Mouse (Mus musculus) layer of hippocampus, adult 8-10 months (tissue): ENCODE measurements around the gene Hoxd9. TPM values are rescaled to one million over a fixed set of nuclear protein-coding genes. Genes with fewer than 3 reads are reported as not detected.

Source experiments
- DNase-seq, 2 experiments: peaks; one replicate each; pipeline ENCODE4 v3.0.0; 2022; ENCODE audit warnings: low spot score in 2 of 2
- total RNA-seq, 4 experiments: library from RNA; stranded (reverse); gene quantifications; 2 replicates each; pipeline ENCODE4 v1.2.4; 2022

Hoxd9 gene
- total RNA-seq, 4 experiments from 2014 or later: not detected

DNA sequence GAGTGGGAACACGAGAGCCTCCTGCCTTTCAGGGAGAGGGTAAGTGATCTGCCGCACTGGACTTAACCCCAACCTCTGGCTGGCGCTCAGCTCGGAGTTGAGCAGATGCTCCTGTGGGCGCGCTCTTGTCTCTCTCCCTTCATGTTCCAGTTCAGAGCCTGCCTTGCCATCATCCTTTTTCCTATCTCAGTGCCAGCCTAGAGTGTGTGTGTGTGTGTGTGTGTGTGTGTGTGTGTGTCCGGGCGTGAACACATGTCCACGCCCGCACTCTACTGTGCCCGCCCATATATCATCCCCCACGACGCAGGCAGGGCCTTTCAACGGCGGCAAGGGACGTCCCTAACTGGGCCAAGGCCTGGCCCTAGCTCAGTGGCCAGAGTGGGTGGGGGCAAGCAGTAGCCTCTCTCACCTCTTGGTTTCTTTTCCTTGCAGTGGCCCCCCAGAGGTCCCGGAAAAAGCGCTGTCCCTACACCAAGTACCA, 14.0 kb upstream of the Hoxd9 start:
- no peak for DNase-seq

DNA sequence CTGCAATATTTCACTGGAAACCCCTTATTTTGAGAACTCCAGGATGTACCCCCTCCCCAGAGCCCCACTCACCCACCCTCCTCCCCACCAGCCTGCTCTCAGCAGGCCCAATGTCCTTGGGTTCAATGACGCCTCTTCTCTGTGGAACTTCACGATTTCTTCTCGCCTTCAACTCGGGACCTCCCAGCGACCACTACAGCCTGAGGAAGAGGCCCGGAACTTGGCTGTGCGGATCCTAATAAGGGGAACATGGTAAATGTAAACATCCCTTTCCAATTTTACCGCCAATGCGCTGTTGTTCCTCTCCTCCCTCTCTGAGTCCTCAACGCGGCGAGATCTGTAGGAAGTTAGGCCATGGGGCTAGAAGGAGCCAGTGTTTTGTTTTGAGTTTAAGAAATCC, 13.4 kb upstream of the Hoxd9 start:
- no peak for DNase-seq

DNA sequence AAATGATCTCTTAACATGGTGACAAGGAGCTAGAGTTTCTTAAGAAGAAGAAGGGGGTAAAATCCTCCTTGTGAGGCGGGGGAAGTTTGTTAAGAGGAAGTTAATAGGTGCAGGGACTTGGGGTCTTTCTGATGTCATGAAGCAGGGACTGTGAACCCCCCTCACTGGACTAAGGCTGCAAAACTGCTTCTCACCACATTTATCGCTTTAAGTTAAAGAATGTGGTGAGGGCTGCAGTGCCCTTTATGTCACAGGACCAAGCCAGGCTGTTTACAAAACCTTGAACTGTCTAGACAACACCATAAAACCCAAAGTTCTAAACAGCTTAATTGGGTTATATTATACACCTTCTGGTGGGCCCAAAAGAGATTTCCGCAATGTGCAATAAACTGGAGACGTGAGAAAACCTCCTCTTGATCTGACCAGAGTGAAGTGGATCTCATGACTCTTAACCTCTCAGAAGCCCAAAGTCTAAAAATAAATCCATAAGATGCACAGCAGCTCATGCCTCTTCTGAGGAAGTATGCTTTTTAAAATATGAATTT, 12.4 kb upstream of the Hoxd9 start:
- DNase-seq: no peak

DNA sequence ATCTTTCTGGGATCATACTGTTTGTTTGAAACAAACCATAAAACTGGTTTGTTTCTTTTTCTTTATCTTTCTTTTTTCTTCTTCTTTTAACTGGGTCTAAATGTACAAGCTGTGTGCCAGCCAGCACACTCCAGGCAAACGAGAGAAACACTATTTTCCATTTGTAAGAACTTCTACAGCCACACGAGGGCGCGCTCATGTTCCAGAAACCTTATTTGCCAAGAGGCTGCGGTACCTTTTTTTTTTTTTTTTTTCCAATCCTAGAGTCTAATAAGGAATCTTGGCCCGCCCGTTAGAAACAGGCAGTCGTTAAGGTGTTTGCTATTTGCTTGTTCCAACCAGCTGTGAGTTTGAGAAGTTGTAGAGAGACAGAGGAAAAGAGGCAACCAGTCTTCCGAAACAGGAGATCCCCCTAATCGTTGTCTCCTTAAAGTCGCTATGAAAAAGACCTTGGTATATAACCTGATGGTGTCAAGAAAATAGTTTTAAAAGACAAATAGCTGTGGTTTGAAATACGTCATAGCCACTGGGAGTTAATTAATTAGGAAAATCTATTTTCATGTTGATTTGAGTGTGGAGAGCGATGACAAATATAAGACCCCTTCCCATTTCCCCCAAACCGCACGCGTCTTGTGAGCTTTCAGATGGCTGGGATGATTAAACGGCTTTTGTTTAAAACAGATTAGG, 11.1 kb upstream of the Hoxd9 start:
- DNase-seq: no peak

DNA sequence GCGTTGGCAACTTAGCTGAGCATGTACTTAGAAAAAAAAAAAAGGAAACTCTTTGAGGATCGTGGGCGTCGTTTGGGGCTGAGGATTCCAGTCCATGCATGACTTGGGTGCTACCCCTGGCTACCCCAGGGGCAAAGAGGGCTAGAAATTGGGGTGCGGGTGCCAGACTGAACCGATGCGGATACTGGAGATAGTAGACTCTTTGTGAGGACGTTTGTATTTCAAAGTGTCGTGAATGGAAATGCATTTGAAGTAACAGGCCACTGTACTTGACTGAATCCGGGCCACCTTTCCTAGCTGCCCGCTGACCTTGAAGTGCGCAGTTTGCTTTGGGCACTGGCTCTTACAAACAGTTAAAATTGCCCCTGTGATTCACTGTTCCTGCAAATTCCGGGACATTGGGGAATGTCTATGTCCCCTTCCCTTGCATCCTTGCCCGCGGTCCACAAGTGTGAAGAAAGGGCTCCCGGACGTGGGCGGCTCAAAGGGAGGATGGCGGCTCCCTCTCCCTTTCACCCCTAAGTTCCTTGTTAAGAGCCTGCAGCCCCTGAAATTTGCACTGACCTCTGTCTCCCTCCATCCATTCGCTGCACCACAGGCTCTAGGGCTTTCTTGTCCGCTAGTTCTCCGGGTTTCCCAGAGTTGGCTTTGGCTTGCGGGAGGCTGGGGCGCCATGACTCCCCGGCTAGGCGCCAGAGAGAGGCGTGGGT, 10.4 kb upstream of the Hoxd9 start:
- no peak for DNase-seq

DNA sequence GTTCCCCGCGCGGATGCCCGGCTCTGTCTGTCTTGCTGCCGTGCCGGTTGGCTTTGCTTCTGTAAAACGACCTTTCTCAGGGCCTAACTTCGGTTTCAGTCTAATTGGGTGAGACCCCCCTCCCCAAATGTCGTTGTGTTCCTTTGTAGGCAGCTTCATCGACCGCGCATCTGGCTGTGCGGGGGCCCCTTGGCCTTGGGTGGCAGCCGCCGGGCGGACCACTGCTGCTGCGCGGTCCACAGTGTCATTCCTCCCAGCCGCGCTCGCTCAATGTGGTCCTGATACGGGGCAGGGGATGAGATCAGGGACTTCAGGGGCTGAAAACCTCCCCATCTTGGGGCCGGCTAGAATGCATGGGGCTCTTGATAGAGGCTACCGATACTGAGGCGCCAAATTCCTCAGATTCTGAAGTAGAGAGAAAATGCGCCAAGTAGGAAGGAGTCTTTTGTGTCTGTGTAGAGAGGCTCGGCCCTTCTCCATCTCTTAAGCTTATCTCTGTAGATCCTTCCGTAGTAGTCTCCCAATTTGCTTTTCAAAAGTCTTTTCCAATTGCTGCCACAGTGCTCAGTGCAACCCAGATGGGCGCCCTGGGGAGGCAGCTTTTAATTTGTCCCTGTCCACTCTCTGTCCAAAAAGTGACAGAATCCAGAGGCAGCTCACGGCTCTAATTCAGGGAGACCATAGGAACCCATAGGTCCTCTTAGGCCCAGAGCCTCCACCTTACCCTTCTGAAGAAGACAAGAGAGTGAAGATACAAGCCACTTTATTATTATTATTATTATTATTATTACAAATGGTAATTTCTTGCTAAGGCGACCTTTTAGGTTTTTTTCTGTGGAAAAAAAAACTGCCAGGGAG, 9.6 kb upstream of the Hoxd9 start:
- no peak for DNase-seq

DNA sequence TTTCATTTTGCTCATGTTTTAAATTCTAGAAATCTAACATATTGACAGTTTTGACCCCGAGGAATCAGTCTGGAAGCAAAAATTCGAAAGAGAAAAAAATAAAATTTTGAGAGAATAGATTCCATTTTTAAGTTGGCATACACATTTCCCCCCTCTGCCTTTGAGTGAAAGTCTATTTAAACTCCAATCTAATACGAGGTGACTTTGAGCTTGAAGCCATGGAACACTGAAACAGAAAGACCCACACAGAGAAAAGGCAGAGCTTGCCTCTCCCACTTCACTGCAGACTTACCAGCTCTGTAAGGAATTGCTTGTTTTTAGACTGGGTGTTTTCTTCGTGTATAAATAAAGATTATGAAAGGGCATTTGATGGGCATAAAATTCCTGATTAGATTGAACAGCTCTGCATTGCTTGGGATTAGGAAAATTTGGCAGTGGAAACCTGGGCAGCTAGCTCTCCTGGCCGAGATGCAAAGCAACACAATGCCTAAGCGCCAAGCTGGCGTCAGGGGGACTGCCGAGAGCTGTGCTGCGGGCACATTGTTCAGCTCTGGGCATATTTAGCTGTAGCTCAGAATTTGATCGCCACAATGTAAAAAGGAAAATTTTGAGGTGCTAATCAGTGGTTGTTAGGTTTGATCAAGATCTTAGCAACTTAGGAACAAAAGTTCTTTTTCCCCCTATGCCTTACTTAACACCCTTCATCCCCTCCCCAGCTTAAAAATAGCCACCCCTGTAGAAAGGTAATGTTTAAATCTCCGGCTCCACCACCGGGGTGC, 8.5 kb upstream of the Hoxd9 start:
- no peak for DNase-seq

DNA sequence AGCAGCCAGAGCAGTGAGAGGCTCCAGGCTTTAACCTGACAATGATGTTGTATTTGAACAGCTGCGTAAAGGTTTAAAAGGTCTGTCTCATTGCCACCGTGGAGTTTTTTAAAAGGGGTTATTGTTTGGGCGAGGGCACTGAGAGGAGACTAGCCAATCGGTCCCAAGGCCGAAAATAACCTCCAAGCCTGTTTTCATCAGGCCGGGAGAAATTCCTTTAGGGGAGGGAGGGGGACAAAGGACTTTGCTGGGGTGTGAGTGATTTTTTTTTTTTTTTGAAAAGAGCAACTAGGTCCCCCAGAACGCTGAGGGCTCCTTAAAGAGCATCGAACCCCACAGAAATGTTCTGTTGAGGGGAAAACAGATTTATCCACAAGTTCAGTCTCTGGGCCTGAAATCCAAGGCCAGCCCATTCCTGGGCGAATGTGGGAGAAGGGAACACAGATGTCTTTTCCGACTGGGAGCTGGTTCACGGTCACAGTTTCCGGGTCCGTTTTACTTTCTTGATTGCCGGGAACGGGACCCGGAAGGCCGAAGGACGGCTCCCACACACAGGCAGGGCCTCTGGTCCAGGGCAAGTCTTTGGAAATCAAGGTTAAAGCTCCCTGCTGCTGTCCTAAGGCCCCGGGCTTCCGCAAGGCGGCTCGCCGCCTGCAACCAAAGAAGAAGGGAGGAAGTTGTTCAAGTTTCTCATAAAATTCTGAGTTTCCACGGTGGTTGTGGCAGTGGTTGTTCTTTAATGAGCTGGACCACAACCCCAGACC, 7.8 kb upstream of the Hoxd9 start:
- DNase-seq: no peak

DNA sequence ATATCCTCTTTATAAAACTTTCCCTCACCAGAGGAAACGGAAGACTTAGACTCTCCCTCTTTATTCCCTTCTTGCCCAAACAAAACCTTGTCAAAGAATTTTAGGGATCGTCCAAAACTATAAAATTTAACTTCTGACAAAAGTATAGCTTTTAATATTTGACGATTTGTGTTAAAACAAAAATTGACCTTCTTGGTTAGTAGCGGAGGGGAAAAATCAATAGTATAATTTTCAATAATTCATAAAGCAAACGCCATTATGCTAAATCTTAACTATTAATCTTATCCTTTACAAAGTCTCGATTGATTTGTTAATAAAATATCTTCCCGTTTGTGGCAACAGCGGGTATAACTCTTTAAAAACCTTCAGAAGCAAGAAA, 7.2 kb upstream of the Hoxd9 start:
- no peak for DNase-seq

DNA sequence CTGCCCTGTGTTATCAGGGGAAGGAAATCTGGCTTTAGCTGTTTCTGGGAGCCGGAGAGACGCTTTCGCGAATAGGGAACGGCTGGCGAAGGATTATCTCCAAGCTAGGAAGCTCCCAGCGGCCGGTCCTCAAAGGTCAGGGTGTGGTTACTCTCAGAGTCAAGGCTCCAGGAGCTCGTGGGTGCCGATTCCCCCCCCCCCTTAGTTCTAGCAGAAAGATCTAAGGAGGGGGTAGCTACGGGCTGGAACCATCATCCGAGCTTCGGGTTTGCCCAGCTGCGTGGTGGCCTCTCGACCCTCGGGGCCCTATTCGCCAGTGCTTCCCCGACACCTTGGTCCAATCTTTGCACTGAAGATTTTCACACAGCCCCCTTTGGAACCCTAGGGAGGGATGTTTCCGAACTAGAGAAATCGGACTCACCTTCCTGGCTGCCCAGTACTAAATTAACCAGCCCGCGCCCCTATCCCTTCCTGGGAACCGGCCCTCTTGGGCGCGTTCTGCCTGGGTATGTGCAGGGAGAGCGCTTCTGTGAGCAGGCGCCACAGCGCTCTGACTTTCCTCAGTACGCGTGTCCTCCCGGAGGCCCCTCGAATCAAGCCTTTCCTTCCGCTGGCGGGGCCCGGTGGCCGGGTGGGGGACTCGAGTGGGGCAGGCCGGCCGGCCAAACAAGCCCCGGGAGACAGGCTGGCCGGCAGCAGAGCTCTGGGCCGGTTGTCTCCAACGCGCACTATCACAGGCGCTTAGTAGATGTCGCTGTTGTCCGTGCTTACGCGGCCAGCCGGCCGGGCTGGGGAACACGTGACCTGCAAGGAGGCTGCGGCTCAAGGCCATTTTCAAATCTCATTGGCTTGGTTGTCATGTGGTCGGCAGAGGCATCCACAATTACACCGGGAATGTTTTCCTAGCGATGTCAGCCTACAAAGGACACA, 6.2 kb upstream of the Hoxd9 start, which contains the start of gene Hoxd10:
TSS of gene Hoxd10 (plus strand) at position 903 of the 930 bp plus-strand sequence.
- no peak for DNase-seq

DNA sequence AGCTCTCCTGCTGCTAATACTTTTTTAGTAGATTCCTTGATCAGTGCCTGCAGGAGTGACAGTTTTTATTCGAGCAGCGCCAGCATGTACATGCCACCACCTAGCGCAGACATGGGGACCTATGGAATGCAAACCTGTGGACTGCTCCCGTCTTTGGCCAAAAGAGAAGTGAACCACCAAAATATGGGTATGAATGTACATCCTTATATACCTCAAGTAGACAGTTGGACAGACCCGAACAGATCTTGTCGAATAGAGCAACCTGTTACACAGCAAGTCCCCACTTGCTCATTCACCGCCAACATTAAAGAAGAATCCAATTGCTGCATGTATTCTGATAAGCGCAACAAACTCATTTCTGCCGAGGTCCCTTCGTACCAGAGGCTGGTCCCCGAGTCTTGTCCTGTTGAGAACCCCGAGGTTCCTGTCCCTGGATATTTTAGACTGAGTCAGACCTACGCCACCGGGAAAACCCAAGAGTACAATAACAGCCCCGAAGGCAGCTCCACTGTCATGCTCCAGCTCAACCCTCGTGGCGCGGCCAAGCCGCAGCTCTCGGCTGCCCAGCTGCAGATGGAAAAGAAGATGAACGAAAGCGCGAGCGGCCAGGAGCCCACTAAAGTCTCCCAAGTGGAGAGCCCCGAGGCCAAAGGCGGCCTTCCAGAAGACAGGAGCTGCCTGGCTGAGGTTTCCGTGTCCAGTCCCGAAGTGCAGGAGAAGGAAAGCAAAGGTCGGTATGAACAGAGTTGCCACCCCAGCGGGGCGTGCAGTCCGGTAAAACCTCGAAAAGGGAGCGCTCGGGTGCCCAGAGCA, 5.3 kb upstream of the Hoxd9 start:
- no peak for DNase-seq

DNA sequence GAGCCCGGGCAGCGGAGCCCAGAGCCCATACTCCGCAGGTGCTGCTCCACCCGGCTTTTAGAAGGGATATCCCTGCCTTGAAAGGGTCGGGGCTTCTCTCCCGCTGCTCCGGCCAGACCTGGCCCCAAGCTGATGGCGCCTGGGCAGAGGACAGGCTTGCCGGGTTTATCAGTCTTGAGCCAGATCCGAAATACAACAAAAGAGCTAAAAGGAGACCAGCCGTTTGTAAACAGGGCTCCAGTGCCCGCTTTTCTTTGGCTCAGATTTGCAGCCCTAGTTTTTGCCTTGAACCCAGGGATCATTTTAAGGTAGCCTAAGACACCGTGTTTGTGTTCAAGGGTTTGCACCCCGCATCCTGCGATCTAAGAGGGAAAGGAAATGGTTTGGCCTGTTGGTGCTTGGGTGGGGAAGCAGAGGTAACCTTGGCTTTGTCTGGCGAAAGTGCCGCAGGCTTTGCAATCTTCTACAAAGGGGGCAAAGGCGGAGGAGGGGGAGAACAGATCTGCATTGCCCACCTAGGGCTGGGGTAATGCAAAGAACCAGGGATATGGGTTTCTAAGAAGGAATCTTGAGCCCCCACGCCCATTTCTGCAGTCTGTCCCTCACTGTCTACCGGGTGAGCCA, 4.6 kb upstream of the Hoxd9 start:
- no peak for DNase-seq

DNA sequence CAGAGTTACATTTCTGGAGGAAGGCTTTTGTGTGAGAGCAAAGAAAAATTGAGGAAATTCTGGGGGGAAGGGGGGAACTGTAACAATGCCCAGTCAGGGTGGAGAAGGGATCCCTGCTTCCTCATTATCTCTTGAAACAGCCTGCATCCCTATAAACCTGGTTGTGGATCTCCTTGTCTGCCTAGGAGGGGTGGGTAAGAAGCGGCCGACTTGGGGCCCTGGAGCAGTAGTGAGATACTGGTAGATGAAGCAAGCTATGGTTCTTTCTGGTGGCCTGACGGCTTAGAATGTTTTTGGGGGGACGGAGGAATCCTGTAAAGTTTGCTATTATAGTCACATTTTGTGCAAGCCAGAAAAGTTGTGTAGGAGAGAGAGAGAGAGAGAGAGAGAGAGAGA, 4.1 kb upstream of the Hoxd9 start:
- no peak for DNase-seq

DNA sequence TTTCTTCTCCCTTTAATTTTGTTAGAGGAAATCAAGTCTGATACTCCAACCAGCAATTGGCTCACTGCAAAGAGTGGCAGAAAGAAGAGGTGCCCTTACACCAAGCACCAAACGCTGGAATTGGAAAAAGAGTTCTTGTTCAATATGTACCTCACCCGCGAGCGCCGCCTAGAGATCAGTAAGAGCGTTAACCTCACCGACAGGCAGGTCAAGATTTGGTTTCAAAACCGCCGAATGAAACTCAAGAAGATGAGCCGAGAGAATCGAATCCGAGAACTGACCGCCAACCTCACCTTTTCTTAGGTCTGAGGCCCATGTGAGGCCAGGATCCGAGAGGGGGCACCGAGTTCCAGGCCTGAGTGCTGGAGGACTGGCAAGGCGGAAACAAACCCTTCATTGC, 3.5 kb upstream of the Hoxd9 start:
- no peak for DNase-seq

DNA sequence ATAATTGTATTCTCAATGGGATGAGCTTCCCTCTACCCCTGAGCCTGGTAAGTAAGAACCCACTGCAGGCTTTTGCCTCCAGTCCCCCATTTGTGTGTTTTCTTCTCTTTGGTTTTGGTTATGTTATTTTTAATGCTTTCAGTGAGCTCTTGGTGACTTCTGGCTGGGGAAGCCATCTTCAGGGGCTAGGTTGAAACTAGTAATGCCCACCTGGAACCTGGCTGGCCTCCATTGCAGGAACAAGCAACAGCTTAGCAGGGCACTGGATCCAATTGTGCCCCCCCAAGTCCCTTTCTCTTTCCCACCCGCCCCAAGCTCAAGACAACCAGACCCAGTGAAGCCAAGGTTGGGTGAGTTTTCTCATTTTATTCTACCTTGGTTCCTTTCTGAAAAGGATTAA, 2.1 kb upstream of the Hoxd9 start:
- DNase-seq: no peak

DNA sequence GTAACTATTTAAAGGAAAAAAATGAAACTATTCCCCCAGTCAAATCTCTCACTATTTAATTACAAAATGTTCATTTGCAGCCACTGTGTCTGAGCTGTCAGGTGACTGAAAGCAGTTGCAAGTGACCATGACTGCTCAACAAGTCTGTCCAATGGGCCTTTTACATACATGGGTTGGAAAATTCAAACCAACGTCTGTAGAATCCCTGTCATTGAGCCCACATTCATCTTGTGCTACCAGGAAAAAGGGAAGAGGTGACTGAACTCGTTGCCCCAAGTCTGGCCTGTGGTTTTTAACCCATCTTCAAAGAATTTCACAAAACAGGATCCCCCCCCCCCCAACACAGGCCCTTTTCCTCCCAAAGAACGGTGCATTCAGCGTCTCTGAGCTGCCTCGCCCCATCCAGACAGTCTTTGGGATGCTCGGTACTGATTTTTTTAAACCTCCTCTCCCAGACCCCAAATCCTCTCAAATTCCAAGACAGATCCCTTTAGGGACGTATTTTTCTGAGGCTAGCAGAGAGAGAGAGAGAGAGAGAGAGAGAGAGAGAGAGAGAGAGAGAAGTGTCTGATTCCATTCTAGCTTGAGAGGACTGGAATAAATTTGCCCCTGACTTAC, 1.6 kb upstream of the Hoxd9 start:
- no peak for DNase-seq
